Mouse (Mus musculus) monocyte, adult 5-6 weeks (primary cell): ENCODE results near the gene Mfn2. TPM values are rescaled to one million over a fixed set of nuclear protein-coding genes. Genes with fewer than 3 reads are reported as not detected.

Experiments used
- total RNA-seq: library from RNA; stranded (forward); fragments of 200-1000, 200-491, 200-594 nt; gene quantifications from 3 replicates; pipeline ENCODE4 v1.2.3, GENCODE M21; 2017

The Mfn2 gene
- total RNA-seq, 1 experiment from 2014 or later = 12.1 TPM

Other genes with a start within 250 kb of the Mfn2 start
- gene Zfp534, start 202.2 kb downstream of the Mfn2 start, total RNA-seq = 0.43 TPM in 1 of 3 replicates, not detected in the others
- gene Zfp984, start 94.9 kb downstream of the Mfn2 start, total RNA-seq = 29.2 to 47.8 TPM (median 38.2 TPM) in 3 replicates
- 5.8 to 14.7 TPM (median 11.8 TPM) in 3 replicates for gene Zfp933, start 56.3 kb downstream of the Mfn2 start, total RNA-seq
- gene Miip, start 35.9 kb downstream of the Mfn2 start, total RNA-seq = 26.5 to 65.0 TPM (median 45.3 TPM) in 3 replicates
- 7.9 to 21.2 TPM (median 15.1 TPM) in 3 replicates for gene Fv1, start 35.7 kb downstream of the Mfn2 start, total RNA-seq
- gene Plod1, start 32.1 kb upstream of the Mfn2 start, total RNA-seq = 11.0 to 12.8 TPM (median 12.7 TPM) in 3 replicates
- gene 2510039O18Rik, start 36.2 kb upstream of the Mfn2 start, total RNA-seq = 41.3 to 61.2 TPM (median 48.2 TPM) in 3 replicates
- not detected in 3 replicates for gene Nppb, start 81.1 kb upstream of the Mfn2 start, total RNA-seq
- not detected in 3 replicates for gene Nppa, start 96.0 kb upstream of the Mfn2 start, total RNA-seq
- gene Clcn6, start 134.1 kb upstream of the Mfn2 start, total RNA-seq = 6.5 to 18.0 TPM (median 6.7 TPM) in 3 replicates
- 6.4 to 14.7 TPM (median 8.7 TPM) in 3 replicates for gene Mthfr, start 134.4 kb upstream of the Mfn2 start, total RNA-seq
- gene Agtrap, start 183.3 kb upstream of the Mfn2 start, total RNA-seq = 24.7 to 50.7 TPM (median 27.8 TPM) in 3 replicates
- 1.5 to 7.6 TPM (median 6.4 TPM) in 3 replicates for gene Mad2l2, start 225.7 kb upstream of the Mfn2 start, total RNA-seq
- gene Draxin, start 226.0 kb upstream of the Mfn2 start, total RNA-seq = 0.29 to 3.1 TPM in 2 of 3 replicates, not detected in the other
- 12.7 to 17.3 TPM (median 13.8 TPM) in 3 replicates for gene Fbxo6, start 247.4 kb upstream of the Mfn2 start, total RNA-seq